Mouse (Mus musculus) G1E (cell line): ENCODE data around the gene Ankle1.

Source experiments
- CTCF ChIP-seq: IDR thresholded peaks from 2 replicates; pipeline ENCODE4 v1.5.1; 2012; ENCODE audit warnings: low read depth, low read length, inconsistent platforms, mixed read lengths
- GATA1 ChIP-seq: IDR thresholded peaks from 2 replicates; pipeline ENCODE4 v1.6.1; 2012; ENCODE audit warnings: borderline replicate concordance, low read length, inconsistent platforms, mixed read lengths
- GATA2 ChIP-seq: IDR thresholded peaks from 2 replicates; pipeline ENCODE4 v1.6.1; 2012; ENCODE audit warnings: low read depth, low read length, inconsistent platforms, borderline replicate concordance
- POLR2AphosphoS5 ChIP-seq: IDR thresholded peaks from 2 replicates; pipeline ENCODE4 v1.6.1; 2012; ENCODE audit warnings: low read depth, low read length, inconsistent platforms; ENCODE audit not compliant: insufficient replicate concordance
- TAL1 ChIP-seq: conservative IDR thresholded peaks from 2 replicates; pipeline ENCODE4 v1.6.1; 2012; ENCODE audit warnings: low read depth, low read length, inconsistent platforms, mixed read lengths

- TF ChIP-seq CTCF = no peak
- no peak for TF ChIP-seq GATA1
- TF ChIP-seq TAL1 = no peak
- TF ChIP-seq GATA2 = no peak
- TF ChIP-seq POLR2AphosphoS5 = no peak
These were observed 5.9 kb downstream of the Ankle1 start for GRCm38 (mm10) chr8:71411535-71412273.
